Mouse (Mus musculus) layer of hippocampus, adult 11-12 months (tissue): ENCODE data around the gene Mup12.
"Not testable (repeated sequence)": the region's sequence is repeated elsewhere in the genome, so short reads cannot be mapped to it uniquely, and the experiment has no call there.

Experiments used
- DNase-seq: peaks from one replicate; pipeline ENCODE4 v3.0.0; 2022; ENCODE audit warnings: low spot score

Mup12 gene

GRCm38 (mm10) chr4:60741226-60741625 lies at the start of gene Mup12:
TSS of gene Mup12 (minus strand) at chr4:60741326.
- not testable (repeated sequence) for DNase-seq
